Mouse (Mus musculus) thymus, adult 2 months (tissue): ENCODE measurements around the gene Sulf2.

Experiments
- CTCF ChIP-seq: fragments of 200-500 bp; IDR thresholded peaks from 2 replicates; pipeline ENCODE4 v1.5.1; 2012; ENCODE audit warnings: mild to moderate bottlenecking, control low read depth, low read length, moderate library complexity, borderline replicate concordance; ENCODE audit not compliant: control insufficient read depth, poor library complexity, insufficient read depth; ENCODE audit errors: extremely low read depth
- POLR2A ChIP-seq: fragments of 200-500 bp; IDR thresholded peaks from 2 replicates; pipeline ENCODE4 v1.6.1; 2012; ENCODE audit warnings: mild to moderate bottlenecking, low read length, control low read depth, moderate library complexity; ENCODE audit not compliant: control insufficient read depth, poor library complexity, insufficient read depth; ENCODE audit errors: extremely low read depth

GRCm38 (mm10) chr2:166062008-166062407, 93.5 kb downstream of the Sulf2 start:
- no peak for TF ChIP-seq CTCF
- TF ChIP-seq POLR2A = no peak
